Mouse (Mus musculus) liver, adult 2 months (tissue): ENCODE data around the gene Atf2. TPM values are rescaled to one million over a fixed set of nuclear protein-coding genes. Genes with fewer than 3 reads are reported as not detected.

Experiments used
- DNase-seq: peaks from one replicate; pipeline ENCODE4 v3.0.0-alpha.2; 2011; ENCODE audit warnings: low read depth, low spot score; ENCODE audit errors: extremely low read depth
- H3K27ac ChIP-seq: fragments of 200-500 bp; replicated peaks from 2 replicates; pipeline ENCODE4 v1.5.1; 2012; ENCODE audit warnings: low read depth, mild to moderate bottlenecking, control low read depth, inconsistent platforms, low read length; ENCODE audit not compliant: insufficient read depth
- H3K27me3 ChIP-seq: fragments of 200-500 bp; 2 replicates; pipeline ENCODE4 v1.6.1; 2012; ENCODE audit warnings: mild to moderate bottlenecking, moderate library complexity, low read length, inconsistent platforms; ENCODE audit not compliant: control insufficient read depth, insufficient read depth
- H3K36me3 ChIP-seq: fragments of 200-500 bp; 2 replicates; pipeline ENCODE4 v1.6.1; 2012; ENCODE audit warnings: low read length, inconsistent platforms; ENCODE audit not compliant: control insufficient read depth, insufficient read depth
- H3K4me1 ChIP-seq: fragments of 200-500 bp; 2 replicates; pipeline ENCODE4 v1.6.1; 2011; ENCODE audit warnings: low read length; ENCODE audit not compliant: control insufficient read depth, insufficient read depth
- H3K4me3 ChIP-seq: fragments of 200-500 bp; 2 replicates; pipeline ENCODE4 v1.5.1; 2011; ENCODE audit warnings: low read depth, mild to moderate bottlenecking, control low read depth, low read length, moderate library complexity; ENCODE audit not compliant: insufficient read depth
- H3K79me2 ChIP-seq: fragments of 200-500 bp; 2 replicates; pipeline ENCODE4 v1.6.1; 2012; ENCODE audit warnings: inconsistent platforms, mild to moderate bottlenecking, low read length, moderate library complexity; ENCODE audit not compliant: control insufficient read depth, insufficient read depth
- H3K9ac ChIP-seq: fragments of 200-500 bp; 2 replicates; pipeline ENCODE4 v1.6.1; 2012; ENCODE audit warnings: low read depth, mild to moderate bottlenecking, control low read depth, inconsistent platforms, low read length
- CTCF ChIP-seq: fragments of 200-500 bp; IDR thresholded peaks from 2 replicates; pipeline ENCODE4 v1.5.1; 2011; ENCODE audit warnings: low read depth, low read length, control low read depth
- POLR2A ChIP-seq: fragments of 200-500 bp; IDR thresholded peaks from 2 replicates; pipeline ENCODE4 v1.6.1; 2011; ENCODE audit warnings: low read length, control low read depth; ENCODE audit not compliant: insufficient read depth; ENCODE audit errors: extremely low read depth
- WGBS: fragments of 180-500 bp; shearing (Covaris S2); methylation state at CpG from one replicate; pipeline ENCODE4 v1.1.7; 2018; 5-methylcytosine and 5-hydroxymethylcytosine counted together
- polyA plus RNA-seq: library from polyadenylated mRNA; depleted of rRNA; stranded (reverse); fragments of >200 nt; gene quantifications from 2 replicates; pipeline ENCODE4 v1.2.3, GENCODE M21; 2012
- total RNA-seq: library from RNA; depleted of rRNA; stranded (reverse); fragments of >200 nt; gene quantifications from 2 replicates; pipeline ENCODE4 v1.2.3, GENCODE M21; 2014

The Atf2 gene
- total and polyA plus RNA-seq, 2 experiments: 7.1 to 15.4 TPM

GRCm38 (mm10) chr2:73893473-73894270, 1.2 kb upstream of the Atf2 start:
- Histone ChIP-seq H3K27ac (no peak overlapping the region), H3K4me3 (no peak overlapping the region), H3K4me1 (no peaks in the 10 kb centered on the region), H3K36me3 (no peaks in the 10 kb centered on the region), H3K9ac (no peak overlapping the region), H3K79me2 (peaks cover 8% of the 10 kb centered on the region; the same call in 1 of the 2 replicates), H3K27me3 (no peaks in the 10 kb centered on the region)
- DNase-seq: no peak
- no peak for TF ChIP-seq POLR2A
- no peak for TF ChIP-seq CTCF
- WGBS: 55% methylated on average over 22 of the region's 22 CpGs

- no peaks in the 10 kb centered on the region; the same call in 1 of the 2 replicates for H3K4me1 ChIP-seq
- H3K36me3 ChIP-seq: no peaks in the 10 kb centered on the region
- peaks cover 13% of the 10 kb centered on the region for H3K79me2 ChIP-seq
- peak overlapping the region; percentile 91 for H3K9ac ChIP-seq
- H3K27me3 ChIP-seq: no peaks in the 10 kb centered on the region
- DNase-seq: no peak
- under 1% methylated on average over 54 of the region's 54 CpGs for WGBS
- TF ChIP-seq POLR2A: 0 out of 2 replicates have a peak, but pooled peaks have one; percentile 12
- no peak for TF ChIP-seq CTCF
- H3K27ac ChIP-seq: peak overlapping the region; percentile 79
- peak overlapping the region; percentile 89 for H3K4me3 ChIP-seq
Observed at GRCm38 (mm10) chr2:73891701-73892463, 557 bp downstream of the Atf2 start.

DNA sequence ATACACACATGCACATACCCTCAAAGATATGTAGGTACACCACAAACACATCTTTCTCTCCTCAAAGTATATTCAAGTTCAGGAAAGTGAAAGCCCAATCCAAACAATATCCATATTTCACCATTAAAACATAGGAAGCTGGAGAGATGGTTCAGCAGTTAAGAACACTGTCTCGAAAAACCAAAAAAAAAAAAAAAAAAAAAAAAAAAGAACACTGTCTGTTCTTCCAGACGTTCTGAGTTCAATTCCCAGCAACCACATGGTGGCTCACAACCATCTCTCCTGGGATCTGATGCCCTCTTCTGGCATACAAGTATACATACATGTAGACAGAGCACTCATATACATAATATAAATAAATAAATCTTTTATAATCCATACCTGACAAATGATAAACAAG, 6.4 kb downstream of the Atf2 start:
- H3K9ac ChIP-seq: no peak overlapping the region
- DNase-seq: no peak
- no peaks in the 10 kb centered on the region for H3K36me3 ChIP-seq
- H3K27ac ChIP-seq: no peak overlapping the region
- H3K4me3 ChIP-seq: no peak overlapping the region
- peaks cover 9% of the 10 kb centered on the region for H3K79me2 ChIP-seq
- H3K4me1 ChIP-seq: no peaks in the 10 kb centered on the region; the same call in 1 of the 2 replicates
- WGBS: 85% methylated on average over 2 of the region's 2 CpGs
- TF ChIP-seq CTCF (no peak), POLR2A (no peak)
- H3K27me3 ChIP-seq: no peaks in the 10 kb centered on the region

GRCm38 (mm10) chr2:73877891-73878290, 14.5 kb downstream of the Atf2 start:
- no peaks in the 10 kb centered on the region for H3K4me1 ChIP-seq
- peaks cover 5% of the 10 kb centered on the region; the same call in 1 of the 2 replicates for H3K79me2 ChIP-seq

GRCm38 (mm10) chr2:73867764-73868487, 24.5 kb downstream of the Atf2 start:
- no peak overlapping the region for H3K4me3 ChIP-seq
- peaks cover 4% of the 10 kb centered on the region; the same call in 1 of the 2 replicates for H3K79me2 ChIP-seq
- DNase-seq: peak; percentile 13
- H3K27ac ChIP-seq: no peak overlapping the region
- H3K4me1 ChIP-seq: no peaks in the 10 kb centered on the region
- H3K27me3 ChIP-seq: no peaks in the 10 kb centered on the region
- TF ChIP-seq POLR2A (no peak), CTCF (peak; percentile 65)
- H3K9ac ChIP-seq: no peak overlapping the region
- 89% methylated on average over 16 of the region's 16 CpGs for WGBS
- H3K36me3 ChIP-seq: peaks cover 3% of the 10 kb centered on the region; the same call in 1 of the 2 replicates

More at GRCm38 (mm10) chr2:73877891-73878290, 14.5 kb downstream of the Atf2 start:
- H3K27ac ChIP-seq: no peak overlapping the region
- peaks cover 8% of the 10 kb centered on the region for H3K36me3 ChIP-seq
- H3K9ac ChIP-seq: no peak overlapping the region
- WGBS: 90% methylated on average over 2 of the region's 2 CpGs
- DNase-seq: no peak
- no peaks in the 10 kb centered on the region for H3K27me3 ChIP-seq
- TF ChIP-seq POLR2A: no peak
- no peak for TF ChIP-seq CTCF
- H3K4me3 ChIP-seq: no peak overlapping the region
